Mouse (Mus musculus): Measurements from ENCODE around the gene Lcn2. TPM values are rescaled to one million over a fixed set of nuclear protein-coding genes. Genes with fewer than 3 reads are reported as not detected.

Gene Lcn2
- polyA plus RNA-seq, 1 experiment, result 0.58 TPM

DNA sequence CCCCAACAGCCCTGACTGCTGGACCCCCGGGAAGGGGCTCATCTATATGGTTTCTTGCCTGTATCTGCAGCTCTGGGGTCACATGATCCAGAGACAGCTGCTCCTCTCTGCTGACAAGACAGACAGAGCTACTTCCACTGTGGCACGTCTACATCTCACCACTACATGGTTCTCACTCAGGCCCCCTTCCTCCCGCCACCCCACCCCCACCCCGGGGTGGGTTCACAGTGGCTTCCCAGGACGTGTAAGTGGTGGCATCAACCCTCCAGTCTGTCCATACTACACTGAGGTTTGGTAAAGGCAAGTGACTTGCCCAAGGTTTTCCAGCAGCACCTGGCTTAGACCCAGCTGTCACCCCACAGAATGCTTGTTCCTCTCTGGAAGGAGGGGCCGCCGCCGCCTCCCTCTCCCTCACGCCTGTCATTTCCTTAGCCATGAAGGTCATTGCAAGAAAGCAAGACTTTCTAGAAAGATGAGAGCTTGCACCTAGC is 36.5 kb downstream of the Lcn2 start:
- Histone ChIP-seq H3K4me1 (ENCODE audit: control insufficient read depth, insufficient read depth, low read length) (peaks cover 9% of the 10 kb centered on the region), H3K27ac (ENCODE audit: insufficient read depth, low read length) (peak overlapping the region; percentile 97), H3K4me3 (ENCODE audit: insufficient read depth, low read length) (peak overlapping the region; percentile 88)
- TF ChIP-seq CTCF (IDR thresholded peaks at IDR 0.05; ENCODE audit: extremely low read depth, insufficient read depth, low read length) (no peak), POLR2A (IDR thresholded peaks at IDR 0.05; ENCODE audit: extremely low read depth, insufficient read depth, low read length) (0 out of 2 replicates have a peak, but pooled peaks have one; percentile 33)

DNA sequence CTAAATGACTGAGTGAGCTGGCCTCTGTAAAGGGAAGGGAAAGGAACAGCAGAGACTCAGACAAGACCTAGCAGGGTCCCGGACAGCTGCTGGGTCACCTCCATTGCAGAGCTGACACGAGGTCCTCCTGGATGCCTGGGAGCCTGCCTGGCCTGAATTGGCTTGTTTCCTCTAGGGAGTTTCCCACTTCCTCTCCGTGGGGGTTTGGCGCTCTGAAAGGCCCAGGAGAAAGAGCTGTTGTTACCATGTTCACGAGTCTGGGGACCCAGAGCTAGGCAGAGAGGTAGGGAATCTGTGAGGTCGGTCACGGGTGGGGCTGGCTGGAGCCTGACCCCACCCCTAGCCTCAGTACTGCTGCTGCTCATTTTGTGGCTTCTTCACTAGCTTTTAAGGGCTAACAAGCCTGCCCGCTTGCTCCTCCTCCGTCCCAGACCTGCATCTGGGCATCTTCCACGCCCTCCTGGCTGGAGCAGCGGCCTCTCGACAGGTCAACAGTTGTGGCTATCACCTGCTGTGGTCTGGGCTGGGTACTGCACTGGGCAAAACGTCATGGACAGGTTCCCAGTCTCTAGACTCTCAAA is 37.5 kb downstream of the Lcn2 start:
- Histone ChIP-seq H3K4me1 (ENCODE audit: control insufficient read depth, insufficient read depth, low read length) (peaks cover 9% of the 10 kb centered on the region), H3K4me3 (ENCODE audit: insufficient read depth, low read length) (peak overlapping the region; percentile 88), H3K27ac (ENCODE audit: insufficient read depth, low read length) (peak overlapping the region; percentile 33)
- TF ChIP-seq POLR2A (IDR thresholded peaks at IDR 0.05; ENCODE audit: extremely low read depth, insufficient read depth, low read length) (no peak), CTCF (IDR thresholded peaks at IDR 0.05; ENCODE audit: extremely low read depth, insufficient read depth, low read length) (no peak)

DNA sequence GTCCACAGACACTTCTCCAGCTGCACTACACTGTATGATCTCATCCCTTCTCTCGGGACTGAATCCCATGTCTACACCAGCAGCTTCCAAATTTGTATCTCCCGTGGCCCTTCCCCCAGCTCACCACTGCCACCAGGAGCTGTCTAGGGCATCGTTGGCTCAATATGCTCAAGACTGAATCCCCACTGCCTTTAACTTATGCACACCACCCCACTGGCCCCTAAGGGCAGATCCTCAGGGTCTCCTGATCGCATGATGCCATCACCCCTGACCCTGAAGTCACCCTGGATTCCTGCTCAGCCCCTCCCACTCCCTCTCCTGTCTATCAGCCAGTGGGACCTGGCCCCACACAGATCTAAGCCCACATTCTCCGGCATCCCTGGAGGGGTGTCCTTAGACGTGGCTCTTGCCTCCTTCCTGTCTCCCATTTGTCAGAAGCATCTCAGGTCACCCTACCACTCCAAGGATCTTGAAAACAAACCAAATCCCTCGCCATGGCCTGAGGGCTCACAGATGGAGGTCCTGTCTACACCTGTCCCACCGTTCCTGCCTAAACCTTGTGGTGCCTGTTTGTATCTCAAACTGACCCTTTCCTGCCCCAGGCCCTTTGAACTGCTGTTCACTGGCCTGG is 38.3 kb downstream of the Lcn2 start:
- peak overlapping the region; percentile 88 for H3K4me3 ChIP-seq (ENCODE audit: insufficient read depth, low read length)
- peaks cover 9% of the 10 kb centered on the region for H3K4me1 ChIP-seq (ENCODE audit: control insufficient read depth, insufficient read depth, low read length)
- 0 out of 2 replicates have a peak, but pooled peaks have one; percentile 39 for TF ChIP-seq POLR2A (IDR thresholded peaks at IDR 0.05; ENCODE audit: extremely low read depth, insufficient read depth, low read length)
- no peak for TF ChIP-seq CTCF (IDR thresholded peaks at IDR 0.05; ENCODE audit: extremely low read depth, insufficient read depth, low read length)
- H3K27ac ChIP-seq (ENCODE audit: insufficient read depth, low read length), result peak overlapping the region; percentile 62

DNA sequence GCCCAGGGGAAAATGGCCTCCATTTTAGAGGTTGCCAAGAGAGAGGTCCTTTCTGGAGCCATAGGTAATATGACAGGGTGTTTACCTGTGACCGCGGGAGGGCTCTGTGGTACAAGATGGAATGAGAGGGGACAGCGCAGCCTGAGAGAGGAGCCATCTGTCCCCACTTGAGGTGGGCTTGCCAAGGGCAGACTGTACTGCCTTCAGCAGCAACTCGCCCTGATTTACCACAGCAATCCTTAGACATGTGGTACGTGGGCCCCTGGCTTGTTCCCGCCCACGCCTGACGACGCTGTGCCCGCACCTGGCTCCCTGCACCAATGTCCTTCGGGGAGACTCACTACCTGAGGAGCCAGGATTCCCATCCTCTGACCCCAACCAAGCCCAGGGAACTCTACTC is 39.7 kb downstream of the Lcn2 start:
- Histone ChIP-seq H3K27ac (ENCODE audit: insufficient read depth, low read length) (peak overlapping the region; percentile 62), H3K4me3 (ENCODE audit: insufficient read depth, low read length) (peak overlapping the region; percentile 88; the same call in 1 of the 2 replicates), H3K4me1 (ENCODE audit: control insufficient read depth, insufficient read depth, low read length) (peaks cover 15% of the 10 kb centered on the region)
- TF ChIP-seq POLR2A (IDR thresholded peaks at IDR 0.05; ENCODE audit: extremely low read depth, insufficient read depth, low read length), result peak; percentile 29; the same call in 1 of the 2 replicates
- TF ChIP-seq CTCF (IDR thresholded peaks at IDR 0.05; ENCODE audit: extremely low read depth, insufficient read depth, low read length), result no peak

DNA sequence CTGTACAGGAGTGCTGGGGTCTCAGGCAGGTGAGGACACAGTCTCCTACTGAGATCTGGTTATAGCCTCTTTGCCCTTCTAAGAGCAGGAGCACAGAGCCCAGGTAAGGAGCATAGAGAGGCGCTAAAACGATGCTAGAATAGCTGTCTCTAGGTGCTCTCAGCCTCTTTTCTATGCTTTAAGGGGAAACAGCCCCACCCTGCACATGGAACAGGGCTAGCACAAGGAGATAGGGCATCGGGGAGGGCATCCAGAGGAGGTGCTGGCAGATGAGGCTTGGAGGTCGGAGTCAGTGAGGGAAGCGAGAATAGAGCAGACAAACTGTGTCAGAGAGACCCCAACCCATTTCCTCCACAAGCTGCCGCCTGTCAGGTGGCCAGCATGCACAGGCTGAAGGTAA is 41.0 kb downstream of the Lcn2 start:
- Histone ChIP-seq H3K4me1 (ENCODE audit: control insufficient read depth, insufficient read depth, low read length) (peaks cover 19% of the 10 kb centered on the region), H3K27ac (ENCODE audit: insufficient read depth, low read length) (peak overlapping the region; percentile 40; the same call in 1 of the 2 replicates), H3K4me3 (ENCODE audit: insufficient read depth, low read length) (no peak overlapping the region)
- TF ChIP-seq CTCF (IDR thresholded peaks at IDR 0.05; ENCODE audit: extremely low read depth, insufficient read depth, low read length) (no peak), POLR2A (IDR thresholded peaks at IDR 0.05; ENCODE audit: extremely low read depth, insufficient read depth, low read length) (0 out of 2 replicates have a peak, but pooled peaks have one; percentile 1)

DNA sequence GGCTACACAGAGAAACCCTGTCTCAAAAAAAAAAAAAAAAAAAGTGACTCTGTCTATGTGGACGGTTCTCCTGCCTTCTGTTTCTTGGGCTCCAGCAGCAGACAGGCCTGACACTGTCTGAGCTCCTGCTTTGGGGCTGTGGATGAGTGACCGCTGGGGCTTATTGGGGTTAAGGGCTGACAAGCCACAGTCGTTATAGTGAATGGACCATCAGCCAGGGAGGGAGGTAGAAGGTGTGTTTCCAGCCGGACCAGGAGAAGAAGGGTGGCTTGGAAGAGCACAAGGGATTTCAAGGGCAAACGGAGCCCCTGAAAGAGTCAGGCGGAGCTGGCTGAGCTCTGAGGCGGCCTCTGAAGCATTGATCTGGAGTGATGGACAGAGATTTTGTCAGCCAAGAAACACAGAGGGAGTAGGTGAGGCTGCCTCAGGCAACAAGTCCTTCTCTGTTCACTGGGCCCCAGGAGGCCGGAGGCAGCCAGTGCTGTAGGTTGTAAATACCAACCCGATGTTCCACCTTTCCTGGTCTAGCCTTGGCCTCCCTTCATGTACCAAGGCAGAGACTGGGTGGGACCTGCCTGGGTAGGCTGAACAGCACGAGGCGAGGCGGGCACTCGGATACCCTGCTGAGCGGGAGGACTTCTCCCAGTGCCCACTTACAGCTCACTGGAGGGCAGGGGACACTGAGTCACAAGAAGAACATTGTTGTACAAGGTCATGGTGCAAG is 43.3 kb downstream of the Lcn2 start:
- Histone ChIP-seq H3K27ac (ENCODE audit: insufficient read depth, low read length) (peak overlapping the region; percentile 52), H3K4me1 (ENCODE audit: control insufficient read depth, insufficient read depth, low read length) (peaks cover 21% of the 10 kb centered on the region), H3K4me3 (ENCODE audit: insufficient read depth, low read length) (no peak overlapping the region)
- TF ChIP-seq CTCF (IDR thresholded peaks at IDR 0.05; ENCODE audit: extremely low read depth, insufficient read depth, low read length), result no peak
- TF ChIP-seq POLR2A (IDR thresholded peaks at IDR 0.05; ENCODE audit: extremely low read depth, insufficient read depth, low read length), result no peak

DNA sequence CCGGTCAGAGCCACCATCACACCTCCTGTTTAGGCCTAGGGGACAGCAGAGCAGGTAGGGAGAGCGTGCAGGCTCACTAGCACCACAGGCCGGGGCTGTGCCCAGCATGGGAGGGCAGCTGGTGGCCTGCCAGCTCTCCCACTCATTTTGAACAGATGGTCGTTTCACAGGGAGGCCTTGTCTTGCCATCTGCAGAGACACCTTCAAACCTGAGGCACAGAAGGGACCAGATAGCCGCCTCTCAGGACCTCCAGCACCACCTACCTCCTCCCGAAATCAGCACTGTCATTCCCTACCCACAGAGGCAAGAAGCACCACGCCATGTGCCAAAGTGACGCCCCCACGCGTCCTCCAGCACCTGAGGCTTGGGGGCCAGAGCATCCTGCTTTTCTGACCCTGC is 44.0 kb downstream of the Lcn2 start:
- H3K4me3 ChIP-seq (ENCODE audit: insufficient read depth, low read length), result no peak overlapping the region
- TF ChIP-seq CTCF (IDR thresholded peaks at IDR 0.05; ENCODE audit: extremely low read depth, insufficient read depth, low read length) (no peak), POLR2A (IDR thresholded peaks at IDR 0.05; ENCODE audit: extremely low read depth, insufficient read depth, low read length) (no peak)
- H3K27ac ChIP-seq (ENCODE audit: insufficient read depth, low read length), result peak overlapping the region; percentile 44
- peaks cover 20% of the 10 kb centered on the region for H3K4me1 ChIP-seq (ENCODE audit: control insufficient read depth, insufficient read depth, low read length)

DNA sequence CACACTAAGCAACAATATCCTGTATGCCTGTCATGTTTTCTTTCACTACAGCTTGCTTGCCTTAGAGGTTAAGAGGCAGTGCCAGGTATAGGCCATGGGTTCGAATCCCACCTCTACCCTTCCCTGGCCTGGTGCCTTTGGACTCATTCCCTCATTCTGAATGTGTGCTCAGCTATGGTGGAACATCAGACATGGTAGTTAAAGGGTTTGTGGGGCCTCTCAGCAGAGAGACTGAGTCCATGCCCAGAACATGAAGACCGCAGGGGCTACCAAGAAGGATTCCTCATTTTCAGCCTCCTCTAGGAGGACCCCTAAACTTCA is 44.7 kb downstream of the Lcn2 start:
- peak overlapping the region; percentile 44 for H3K27ac ChIP-seq (ENCODE audit: insufficient read depth, low read length)
- no peak for TF ChIP-seq CTCF (IDR thresholded peaks at IDR 0.05; ENCODE audit: extremely low read depth, insufficient read depth, low read length)
- no peak for TF ChIP-seq POLR2A (IDR thresholded peaks at IDR 0.05; ENCODE audit: extremely low read depth, insufficient read depth, low read length)
- H3K4me1 ChIP-seq (ENCODE audit: control insufficient read depth, insufficient read depth, low read length), result peaks cover 18% of the 10 kb centered on the region
- no peak overlapping the region for H3K4me3 ChIP-seq (ENCODE audit: insufficient read depth, low read length)

DNA sequence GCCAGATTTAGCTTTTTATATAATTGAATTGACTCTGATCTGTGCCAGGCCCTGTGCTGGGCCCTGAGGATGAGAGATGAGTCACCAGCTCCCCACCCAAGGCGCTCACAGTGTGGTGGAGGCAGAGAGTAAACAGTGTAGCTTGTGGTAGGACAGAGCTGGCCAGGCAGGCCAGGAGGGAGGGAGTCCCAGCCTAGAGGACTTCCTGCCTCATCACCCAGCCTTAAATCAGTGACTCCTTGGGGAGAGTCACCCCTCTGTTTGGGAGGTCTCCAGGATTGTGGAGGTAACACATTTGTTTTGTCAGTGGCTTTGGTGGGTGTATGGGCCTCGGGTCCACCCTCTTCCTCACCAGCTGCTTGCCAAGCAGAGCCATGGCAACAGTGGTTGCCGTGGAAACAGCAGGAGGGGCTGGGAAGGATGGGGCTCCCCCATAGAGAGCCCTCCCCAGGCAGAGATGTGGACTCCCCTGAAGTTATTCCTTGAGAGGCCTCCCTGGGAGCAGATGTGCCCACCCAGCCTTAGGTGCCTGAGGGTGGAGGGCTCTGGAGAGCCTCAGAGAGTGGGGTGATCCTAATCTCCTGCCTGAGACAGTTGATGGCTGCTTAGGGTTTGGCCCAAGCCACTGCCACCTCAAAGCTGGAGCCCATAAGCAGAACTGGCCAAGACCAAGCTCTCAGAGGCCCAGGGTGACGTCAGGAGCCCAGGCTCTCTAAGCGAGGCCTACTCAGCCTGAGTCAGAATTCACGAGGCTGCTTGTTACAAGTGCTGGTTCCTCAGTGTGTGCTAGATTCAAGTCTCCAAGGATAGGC is 45.3 kb downstream of the Lcn2 start:
- H3K27ac ChIP-seq (ENCODE audit: insufficient read depth, low read length), result peak overlapping the region; percentile 44
- no peak overlapping the region for H3K4me3 ChIP-seq (ENCODE audit: insufficient read depth, low read length)
- peaks cover 18% of the 10 kb centered on the region for H3K4me1 ChIP-seq (ENCODE audit: control insufficient read depth, insufficient read depth, low read length)
- TF ChIP-seq POLR2A (IDR thresholded peaks at IDR 0.05; ENCODE audit: extremely low read depth, insufficient read depth, low read length) (peak; percentile 38; the same call in 1 of the 2 replicates), CTCF (IDR thresholded peaks at IDR 0.05; ENCODE audit: extremely low read depth, insufficient read depth, low read length) (no peak)
